Mouse (Mus musculus): ENCODE data around the gene Ptprj.

DNA sequence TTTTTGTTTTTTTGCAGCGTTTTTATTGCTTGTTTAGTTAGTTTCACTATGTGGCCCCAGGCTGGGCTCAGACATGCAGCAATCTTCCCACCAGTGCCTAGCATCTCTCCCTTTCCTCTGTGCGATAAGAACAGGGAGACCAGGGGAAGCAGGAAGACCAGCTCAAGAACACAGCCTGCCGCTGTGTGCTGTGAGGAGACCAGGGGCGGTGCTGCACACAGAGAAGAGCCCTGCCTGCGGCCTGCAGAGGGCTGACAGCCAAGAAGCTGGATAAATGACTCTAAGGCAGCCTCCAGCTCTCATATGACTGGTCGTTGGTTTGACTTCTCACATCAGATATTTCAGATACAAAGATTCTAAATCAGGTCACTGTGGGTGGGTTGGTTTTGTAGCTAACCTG, 110.3 kb downstream of the Ptprj start:
- TF ChIP-seq CTCF (IDR thresholded peaks at IDR 0.05; ENCODE audit: borderline replicate concordance, insufficient read depth, low read depth, low read length), result no peak
- no peak for TF ChIP-seq POLR2A (IDR thresholded peaks at IDR 0.05; ENCODE audit: borderline replicate concordance, insufficient read depth, low read length)

All from cerebellum, adult 2 months (tissue).